Mouse (Mus musculus) 3T3-L1 (cell line): Measurements from ENCODE around the gene Zbtb8b.
"Not testable (repeated sequence)": the region's sequence is repeated elsewhere in the genome, so short reads cannot be mapped to it uniquely, and the experiment has no call there.

Experiments
- DNase-seq: peaks from one replicate; pipeline ENCODE4 v3.0.0-alpha.2; 2015; ENCODE audit warnings: low read depth, low spot score

Zbtb8b gene

DNA sequence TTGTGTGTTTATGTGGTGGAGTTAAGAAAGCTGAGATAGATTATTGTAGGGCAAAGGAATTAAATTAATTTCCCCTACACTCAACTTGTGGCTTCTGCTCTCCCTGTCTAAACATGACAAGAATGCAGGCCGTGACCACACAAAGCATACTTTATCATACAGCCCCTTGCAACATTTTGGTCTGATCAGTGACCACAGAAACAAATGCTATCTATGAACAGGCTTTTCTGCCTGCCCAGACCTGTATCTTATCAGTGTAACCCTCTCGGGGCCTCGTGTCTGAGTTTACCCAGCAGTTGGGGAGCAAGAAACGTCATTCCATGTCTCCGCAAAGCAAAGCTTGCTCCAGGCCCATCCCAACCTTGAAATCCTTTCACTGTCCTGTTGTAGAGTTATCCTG lies 24.2 kb downstream of the Zbtb8b start:
- DNase-seq, result peak; percentile 87

DNA sequence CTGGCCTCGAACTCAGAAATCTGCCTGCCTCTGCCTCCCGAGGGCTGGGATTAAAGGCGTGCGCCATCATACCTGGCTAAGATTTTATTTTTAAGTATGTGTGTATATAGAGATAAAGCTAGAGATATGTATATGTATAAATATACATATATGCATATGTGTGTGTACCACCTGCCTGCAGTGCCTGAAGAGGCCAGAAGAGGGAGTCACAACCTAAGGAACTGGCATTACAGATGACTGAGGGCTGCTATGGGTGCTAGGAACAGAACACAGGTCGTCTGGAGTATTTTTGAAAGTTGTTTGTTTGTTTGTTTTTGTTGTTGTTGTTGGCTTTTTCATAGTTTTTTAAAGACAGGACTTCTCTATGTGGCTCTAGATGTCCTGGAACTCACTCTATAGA lies 24.8 kb downstream of the Zbtb8b start:
- peak; percentile 8 for DNase-seq

DNA sequence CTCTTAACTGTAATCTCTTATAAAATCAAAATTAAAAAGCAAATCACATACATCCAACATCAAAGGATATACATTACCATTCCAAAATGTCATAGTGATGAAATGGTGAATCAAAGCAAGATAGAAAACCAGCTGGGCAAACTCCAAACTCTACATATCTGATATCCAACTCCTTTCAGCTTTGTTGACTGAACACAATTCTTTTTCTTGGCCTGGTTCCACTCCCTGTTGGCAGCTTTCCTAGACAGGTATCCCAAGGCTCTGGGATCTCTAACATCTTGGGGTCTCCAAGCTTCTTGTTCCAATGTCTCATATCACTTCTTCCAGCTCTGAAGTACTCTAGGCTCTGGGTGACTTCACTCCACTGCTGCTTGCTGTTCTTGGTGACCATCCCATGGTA lies 29.7 kb downstream of the Zbtb8b start:
- DNase-seq, result no peak

DNA sequence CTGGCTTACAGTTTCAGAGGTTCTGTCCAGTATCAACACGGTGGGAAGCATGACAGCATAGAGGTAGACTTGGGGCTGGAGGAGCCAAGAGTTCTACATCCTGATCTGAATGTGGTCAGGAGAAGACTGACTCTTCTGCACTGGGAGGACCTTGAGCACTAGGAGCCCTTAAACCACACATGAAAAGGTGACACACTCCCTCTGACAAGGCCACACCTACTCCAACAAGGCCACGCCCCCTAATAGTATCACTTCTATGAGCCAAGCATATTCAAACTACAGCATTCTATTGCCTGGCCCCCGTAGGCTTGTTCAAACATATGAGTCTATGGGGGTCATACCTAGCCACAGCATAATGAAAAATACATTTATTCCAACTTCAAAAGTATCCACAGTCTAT lies 30.1 kb downstream of the Zbtb8b start:
- not testable (repeated sequence) for DNase-seq

DNA sequence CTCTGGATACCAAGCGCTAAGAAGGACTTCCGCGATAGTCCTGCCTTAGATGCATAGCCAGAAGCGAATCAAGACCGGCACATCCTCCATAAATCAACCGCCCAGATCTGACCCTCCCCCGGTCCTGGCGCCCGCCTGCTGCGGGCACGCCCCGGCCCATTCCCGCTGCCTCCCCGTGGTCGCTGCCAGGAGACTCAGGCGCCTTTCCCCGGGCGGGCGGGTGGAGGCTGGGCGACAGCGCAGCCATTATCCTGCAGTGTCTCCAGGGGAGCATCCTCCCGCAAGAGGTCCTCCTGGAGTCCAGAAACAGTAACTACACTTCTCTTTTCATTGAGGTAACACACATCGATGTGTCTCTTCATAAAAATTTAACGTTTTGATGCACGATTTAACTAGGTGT lies 34.2 kb downstream of the Zbtb8b start:
- peak; percentile 31 for DNase-seq

DNA sequence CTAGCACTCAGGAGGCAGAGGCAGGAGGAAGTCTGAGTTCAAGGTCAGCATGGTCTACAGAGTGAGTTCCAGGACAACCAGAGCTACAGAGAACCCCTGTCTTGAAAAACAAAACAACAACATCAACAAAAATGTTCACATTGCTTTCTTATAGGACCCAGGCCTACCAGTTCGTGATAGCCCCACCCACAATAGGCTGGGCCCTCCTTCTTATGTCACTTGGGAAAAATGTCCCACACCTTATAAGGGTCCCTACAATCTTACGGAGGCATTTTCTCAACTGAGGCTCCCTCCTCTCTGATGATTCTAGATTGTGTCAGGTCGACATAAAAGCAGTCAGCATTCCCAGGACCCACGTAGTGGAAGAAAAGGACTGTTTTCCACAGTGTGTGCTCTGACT lies 40.8 kb downstream of the Zbtb8b start:
- DNase-seq, result no peak

DNA sequence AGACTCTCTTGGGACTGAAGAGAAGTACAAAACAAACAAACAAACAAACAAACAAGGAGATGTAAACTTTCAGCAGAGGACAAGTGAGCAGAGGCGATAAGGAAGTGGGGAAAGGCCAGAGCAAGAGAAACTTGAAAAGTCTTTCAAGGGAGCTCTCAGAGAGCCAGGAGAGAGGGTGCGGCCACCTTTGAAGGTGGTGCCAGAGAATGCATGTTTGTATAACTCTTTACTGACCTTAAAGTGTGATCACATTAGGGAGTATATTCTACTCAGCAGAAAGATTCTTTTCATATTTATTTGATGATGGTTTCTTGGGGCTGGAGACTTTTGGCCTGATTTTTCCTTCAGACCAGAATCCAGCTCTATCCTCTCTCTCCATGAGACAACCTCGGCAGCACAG lies 43.7 kb downstream of the Zbtb8b start:
- peak; percentile 15 for DNase-seq

DNA sequence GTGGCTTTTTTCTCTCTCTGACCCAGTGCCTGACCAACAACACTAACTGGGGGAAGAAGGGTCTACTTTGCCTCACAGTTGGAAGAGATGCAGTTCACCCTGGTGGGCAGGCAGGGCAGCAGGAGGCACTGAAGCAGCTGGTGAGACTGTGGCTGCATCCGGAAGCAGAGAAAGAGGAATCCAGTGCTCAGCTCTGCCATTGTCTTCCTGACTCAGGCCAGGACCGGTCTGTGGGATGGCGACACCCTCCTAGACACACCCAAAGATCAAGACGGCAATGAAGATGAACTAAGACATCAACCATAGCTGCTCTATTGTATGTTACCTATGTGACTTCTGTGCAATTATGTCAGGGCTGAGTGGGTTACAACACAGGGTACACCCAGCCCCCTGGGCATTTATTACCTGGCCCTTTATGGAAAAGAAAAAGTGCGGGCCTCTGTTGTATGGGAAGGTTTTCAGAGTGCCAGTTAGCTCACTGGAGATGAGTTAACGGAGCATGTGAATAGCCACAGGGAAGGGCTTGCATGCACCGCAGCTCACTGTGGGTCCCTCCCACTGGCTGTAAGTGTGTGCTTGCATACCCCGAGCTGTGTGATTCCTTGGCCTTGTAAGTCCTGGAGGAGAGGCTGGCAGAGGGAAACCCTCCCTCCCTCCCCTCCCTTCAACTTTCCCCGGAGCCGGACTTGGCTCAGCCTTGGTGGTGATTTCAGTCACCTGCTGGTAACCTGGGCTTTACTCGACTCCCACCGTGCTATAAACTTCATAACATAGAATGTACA lies 46.4 kb downstream of the Zbtb8b start:
- DNase-seq, result no peak

DNA sequence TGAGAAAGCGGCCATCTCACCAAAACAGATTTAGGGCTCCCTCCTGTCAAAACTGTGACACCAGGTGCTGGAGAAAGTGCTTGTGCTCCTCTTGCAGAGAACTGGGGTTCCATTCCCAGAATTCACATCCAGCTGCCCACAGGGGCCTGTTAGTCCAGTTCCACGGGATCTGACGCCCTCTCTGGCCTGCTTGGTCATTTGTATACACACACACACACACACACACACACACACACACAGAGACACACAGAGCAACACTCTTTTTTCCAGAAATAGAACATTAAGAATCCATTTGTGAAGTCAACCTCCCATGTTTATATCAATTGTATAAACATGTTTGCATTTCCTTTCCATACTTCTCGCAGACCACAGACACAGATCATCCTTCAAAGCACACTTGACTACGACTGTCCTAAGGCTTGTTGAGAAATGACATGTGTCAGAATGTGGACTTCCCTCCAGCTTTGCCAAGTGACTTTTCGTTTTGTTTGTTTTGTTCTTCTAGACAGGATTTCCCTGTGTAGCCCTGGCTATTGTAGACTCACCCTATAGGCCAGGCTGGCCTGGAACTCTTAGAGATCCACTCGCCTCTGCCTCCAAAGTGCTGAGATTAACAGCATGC lies 49.6 kb downstream of the Zbtb8b start:
- no peak for DNase-seq

DNA sequence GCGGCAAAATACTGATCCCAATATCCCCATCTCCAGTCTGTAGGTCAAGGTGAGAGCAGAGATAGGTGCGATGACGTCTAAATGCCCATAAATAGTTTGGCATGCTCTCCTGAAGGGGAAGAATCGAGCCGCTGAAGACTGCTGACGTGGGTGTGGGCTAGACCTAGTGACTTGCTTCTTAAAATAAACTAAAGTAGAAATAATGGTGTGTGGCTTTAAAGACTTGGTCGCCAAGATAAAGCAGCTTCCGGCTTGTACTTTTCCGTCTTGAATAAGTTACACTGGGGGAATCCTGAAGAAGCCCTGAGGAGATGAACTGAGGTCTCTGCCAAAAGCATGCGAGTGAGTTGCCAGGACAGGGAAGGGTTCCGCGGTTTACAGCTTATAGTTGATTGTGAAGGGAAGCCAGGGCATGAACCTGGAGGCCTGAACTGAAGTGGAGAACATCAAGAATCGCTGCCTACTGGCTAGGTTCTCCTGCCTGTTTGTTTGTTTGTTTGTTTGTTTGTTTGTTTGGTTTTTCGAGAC lies 50.4 kb downstream of the Zbtb8b start:
- no peak for DNase-seq

DNA sequence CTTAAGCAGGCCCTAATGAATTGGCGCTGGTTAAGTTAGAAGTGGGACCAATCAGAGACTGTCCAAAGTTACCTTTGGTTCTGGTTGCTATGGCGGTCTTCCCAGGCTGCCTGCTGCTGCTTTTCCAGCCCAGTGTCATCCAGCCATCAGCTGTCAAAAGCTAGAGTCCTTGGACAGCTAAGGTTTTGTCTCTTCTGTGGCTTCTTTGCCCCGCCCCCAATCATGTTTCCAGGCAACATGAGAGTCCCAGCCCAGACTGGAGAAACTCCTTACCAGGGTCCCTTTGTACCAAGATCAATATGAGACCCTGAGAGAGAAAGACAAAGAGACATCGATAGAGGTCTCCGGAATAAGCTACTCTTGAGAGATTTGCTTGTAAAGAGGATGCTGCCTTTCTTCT lies 52.2 kb downstream of the Zbtb8b start:
- DNase-seq, result no peak

DNA sequence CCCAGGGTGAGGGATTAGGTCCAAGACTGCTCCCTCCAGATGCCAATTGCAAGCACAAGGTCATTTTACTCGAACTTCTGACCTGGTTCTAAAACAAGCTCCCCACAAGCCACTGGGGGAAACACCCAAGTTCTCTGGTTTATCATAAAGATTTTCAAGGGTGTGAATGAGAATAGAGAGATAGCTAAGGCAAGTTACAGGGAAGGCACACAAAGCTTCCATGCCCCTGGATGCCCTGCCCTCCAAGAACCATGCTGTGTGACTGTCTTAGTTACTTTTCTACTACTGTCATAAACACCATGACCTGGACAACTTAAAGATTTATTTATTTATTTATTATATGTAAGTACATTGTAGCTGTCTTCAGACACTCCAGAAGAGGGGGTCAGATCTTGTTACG lies 53.7 kb downstream of the Zbtb8b start:
- DNase-seq, result no peak

DNA sequence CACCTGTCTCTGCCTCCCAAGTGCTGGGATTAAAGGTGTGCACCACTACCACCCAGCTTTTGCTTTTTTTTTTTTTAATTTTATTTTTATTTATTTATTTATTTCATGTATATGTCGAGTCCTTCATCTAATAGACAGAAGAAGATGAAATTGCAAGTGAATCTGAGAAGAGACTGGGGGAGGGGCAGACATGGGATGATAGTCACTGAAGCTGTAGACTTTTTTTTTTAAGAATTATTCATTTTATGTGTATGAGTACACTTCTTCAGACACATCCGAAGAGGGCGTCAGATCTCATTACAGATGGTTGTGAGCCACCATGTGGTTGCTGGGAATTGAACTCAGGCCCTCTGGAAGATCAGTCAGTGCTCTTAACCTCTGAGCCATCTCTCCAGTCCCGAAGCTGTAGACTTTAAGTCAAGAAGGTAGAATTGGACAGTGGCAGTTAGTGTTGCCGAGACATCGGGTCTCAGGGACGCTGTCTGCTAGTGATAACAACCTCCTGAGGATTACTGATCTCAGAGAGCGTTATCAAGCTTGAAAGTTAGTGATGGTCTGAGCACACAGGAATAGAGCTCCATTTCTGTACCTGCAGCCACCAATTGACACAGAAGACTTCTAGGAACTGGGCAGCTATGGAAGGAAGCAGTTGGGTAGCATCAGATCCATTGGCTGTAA lies 54.2 kb downstream of the Zbtb8b start:
- DNase-seq, result no peak

DNA sequence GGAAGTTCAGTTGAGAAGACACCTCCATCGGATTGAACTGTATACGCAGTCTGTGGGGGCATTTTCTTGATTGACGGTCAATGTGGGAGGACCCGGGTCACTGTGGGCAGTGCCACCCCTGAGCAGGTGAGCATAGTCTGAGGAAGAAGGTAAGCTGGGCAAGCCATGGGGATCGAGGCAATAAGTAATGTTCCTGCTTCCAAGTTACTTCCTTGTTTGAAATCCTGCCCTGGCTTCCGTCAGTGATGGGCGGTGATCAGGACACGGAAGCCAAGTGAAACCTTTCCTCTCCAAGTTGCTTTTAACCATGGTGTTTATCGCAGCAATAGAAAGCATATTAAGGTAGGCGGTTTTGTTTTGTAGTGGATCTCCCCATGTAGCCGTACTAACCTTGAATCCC lies 55.0 kb downstream of the Zbtb8b start:
- DNase-seq, result no peak

DNA sequence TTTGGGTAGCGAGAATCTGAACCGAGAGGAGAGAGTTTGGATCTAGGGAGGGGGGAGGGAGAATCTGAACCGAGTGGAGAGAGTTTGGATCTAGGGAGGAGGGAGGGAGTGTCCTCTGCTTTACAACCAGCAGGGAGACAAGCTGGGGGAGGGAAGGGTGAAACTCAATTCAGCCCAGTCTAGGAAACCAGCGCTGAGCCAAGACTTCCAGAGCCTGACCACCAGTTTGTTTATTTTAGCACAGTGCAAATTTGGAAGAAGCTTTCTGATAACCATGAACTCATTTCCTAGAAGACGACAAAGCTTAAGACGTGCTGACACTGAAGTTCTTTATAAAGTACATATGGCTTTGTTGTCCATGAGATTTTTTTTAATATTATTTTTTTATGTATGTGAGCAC lies 56.2 kb downstream of the Zbtb8b start:
- DNase-seq, result peak; percentile 32

DNA sequence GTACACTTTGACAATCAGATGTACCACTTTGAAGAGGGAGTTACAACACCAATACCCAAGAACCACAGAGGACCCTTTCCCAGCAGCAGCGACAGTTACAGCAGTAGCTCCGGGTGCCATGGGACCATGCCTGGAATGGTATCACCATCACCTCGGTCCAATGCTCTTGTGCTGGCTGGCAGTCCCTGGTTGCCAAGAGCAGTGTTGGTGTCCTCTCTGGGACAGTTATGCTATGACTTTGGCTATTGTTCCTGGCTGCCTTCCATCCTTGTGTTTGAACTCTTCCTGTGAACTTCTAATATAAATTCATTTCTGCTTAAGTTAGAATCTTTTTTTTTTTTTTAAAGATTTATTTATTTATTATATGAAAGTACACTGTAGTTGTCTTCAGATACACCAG lies 57.1 kb downstream of the Zbtb8b start:
- DNase-seq, result no peak

DNA sequence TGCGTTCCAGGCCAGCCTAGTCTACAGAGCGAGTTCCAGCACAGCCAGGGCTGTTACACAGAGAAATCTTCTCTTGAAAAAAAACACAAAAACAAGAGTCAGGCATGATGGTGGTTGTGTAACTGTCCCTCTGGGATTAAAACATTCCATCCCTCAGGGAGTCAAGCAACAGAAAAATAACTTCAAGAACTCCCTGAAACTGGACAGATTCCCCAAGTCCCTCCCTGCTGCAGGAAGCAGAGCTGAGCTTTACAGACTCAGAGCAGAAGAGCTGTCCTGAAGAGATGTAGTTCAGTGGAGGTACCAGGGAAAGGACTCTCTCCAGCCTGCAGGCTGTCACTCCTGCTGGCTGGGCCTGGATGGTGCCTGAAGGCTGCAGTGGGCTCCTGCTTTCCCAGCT lies 58.2 kb downstream of the Zbtb8b start:
- peak; percentile 39 for DNase-seq

DNA sequence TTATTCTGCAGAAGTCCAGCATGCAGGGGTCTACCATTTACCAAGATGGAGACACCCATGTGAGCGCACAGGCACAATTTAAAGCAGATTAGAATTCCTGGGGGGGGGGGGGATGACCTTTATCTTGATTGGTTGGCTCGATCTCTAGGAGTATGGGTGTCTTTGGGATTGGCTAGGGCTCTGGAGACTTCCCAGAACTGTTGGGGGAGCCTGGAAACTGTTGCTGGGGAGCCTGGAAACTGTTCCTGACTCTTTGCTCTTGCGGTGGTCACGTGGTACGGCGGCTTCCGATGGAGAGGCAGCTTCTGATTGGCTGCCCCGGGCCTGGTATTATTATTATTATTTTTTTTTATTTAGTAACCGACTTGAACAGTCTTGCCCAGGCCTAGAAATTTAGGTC lies 58.6 kb downstream of the Zbtb8b start:
- no peak for DNase-seq

DNA sequence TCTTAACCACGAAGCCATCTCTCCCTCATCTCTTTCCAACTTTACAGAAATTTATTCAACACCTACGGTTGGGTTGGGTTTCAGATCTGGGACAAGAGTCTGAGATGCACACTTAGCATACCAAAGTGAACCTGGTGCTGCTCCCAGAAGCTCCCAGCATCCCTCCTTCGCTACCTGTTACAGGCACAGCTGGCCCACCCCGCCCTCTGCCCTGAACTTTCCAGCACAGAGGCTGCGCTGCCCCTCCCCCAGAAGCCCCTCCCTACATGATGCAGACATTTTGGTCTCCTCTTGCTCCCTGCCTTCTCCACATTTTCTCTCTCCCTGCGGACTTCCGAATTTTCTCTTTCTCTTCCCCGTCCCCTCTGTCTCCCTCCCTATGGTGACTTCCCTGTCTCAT lies 59.5 kb downstream of the Zbtb8b start:
- DNase-seq, result no peak

DNA sequence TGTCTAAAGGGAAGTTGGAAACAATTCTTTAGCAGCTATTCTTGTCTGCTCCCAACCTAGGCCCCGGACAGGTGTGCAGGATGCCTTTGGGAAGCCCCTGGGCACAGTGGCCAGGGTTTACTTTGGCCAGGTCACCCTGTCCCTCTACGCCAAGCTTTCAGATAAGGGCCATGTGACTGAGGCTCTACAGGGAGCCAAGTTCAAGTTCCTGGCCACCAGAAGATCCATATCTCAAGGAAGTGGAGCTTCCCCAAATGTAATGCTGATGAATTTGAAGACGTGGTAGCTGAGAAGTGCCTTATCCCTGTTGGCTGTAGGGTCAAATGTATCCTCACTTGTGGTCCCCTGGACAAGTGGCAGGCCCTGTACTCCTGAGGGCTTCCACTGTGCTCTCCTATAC lies 60.8 kb downstream of the Zbtb8b start:
- no peak for DNase-seq

DNA sequence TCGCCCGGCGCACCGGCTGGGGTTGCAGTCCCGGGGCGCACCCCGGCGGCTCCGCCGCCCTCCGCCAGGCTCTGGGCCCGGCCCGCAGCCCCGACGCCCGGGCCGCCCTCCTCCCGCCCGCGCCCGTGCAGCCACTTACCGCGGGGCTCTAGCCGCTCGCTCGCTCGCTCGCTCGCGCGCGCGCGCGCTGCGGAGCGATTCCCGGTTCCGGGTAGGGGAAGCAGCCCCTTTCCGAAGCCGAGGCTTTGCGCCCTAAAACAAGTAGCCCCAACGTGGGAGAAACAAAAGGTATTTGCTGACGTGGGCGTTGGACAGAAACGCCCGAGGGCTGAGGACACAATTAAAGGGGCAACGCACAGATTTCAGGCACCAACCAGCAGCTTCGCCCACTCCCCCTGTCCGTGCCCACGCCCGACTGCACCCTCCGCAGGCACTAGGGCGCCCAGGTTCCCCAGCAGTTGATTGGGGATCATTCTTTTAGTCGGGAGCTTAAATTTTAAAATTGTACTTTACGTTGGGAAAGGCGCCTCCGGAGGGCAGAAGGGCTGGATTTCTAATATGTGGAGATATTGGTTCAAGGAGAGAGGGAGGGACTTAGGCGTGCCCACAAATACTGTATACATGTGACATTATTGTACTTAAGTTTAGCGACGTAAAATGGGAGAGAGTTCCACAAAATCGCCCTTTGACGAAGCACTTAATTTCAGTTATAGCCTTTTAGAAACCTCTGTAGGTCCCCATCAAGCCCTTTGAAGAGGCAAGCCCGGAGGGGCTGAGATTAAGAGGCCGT lies 62.9 kb downstream of the Zbtb8b start, which contains the start of gene Zbtb8a:
Zbtb8a (minus strand) TSS at position 516 of the 790 bp plus-strand sequence.
- DNase-seq, result peak; percentile 52
